Mouse (Mus musculus) C2C12 (cell line): ENCODE data around the gene Ell3. TPM values are rescaled to one million over a fixed set of nuclear protein-coding genes. Genes with fewer than 3 reads are reported as not detected.

Source experiments
- H3K27me3 ChIP-seq: one replicate; pipeline ENCODE4 v1.6.1; 2011; ENCODE audit not compliant: control insufficient read depth, insufficient read depth, insufficient read length
- H3K36me3 ChIP-seq: one replicate; pipeline ENCODE4 v1.6.1; 2011; ENCODE audit not compliant: control insufficient read depth, insufficient read depth
- H3K4me3 ChIP-seq: one replicate; pipeline ENCODE4 v1.5.1; 2011; ENCODE audit warnings: mild to moderate bottlenecking, control low read depth; ENCODE audit not compliant: poor library complexity, insufficient read depth, severe bottlenecking
- H3K79me2 ChIP-seq: one replicate; pipeline ENCODE4 v1.6.1; 2011; ENCODE audit not compliant: control insufficient read depth, insufficient read depth
- H3K79me3 ChIP-seq: one replicate; pipeline ENCODE4 v1.6.1; 2011; ENCODE audit warnings: low read depth, control low read depth
- H3ac ChIP-seq: one replicate; pipeline ENCODE3; 2011; ENCODE audit warnings: low read depth; ENCODE audit not compliant: control insufficient read depth, insufficient read length
- CEBPB ChIP-seq: IDR thresholded peaks from one replicate; pipeline ENCODE4 v1.6.1; 2011; ENCODE audit warnings: low read depth, mild to moderate bottlenecking, control low read depth, moderate library complexity
- CTCF ChIP-seq: IDR thresholded peaks from one replicate; pipeline ENCODE4 v1.5.1; 2011; ENCODE audit not compliant: control insufficient read depth, insufficient read depth, insufficient read length
- FOSL1 ChIP-seq: IDR thresholded peaks from one replicate; pipeline ENCODE4 v1.8.0; 2011; ENCODE audit warnings: mild to moderate bottlenecking, low read length; ENCODE audit not compliant: poor library complexity, insufficient read depth, severe bottlenecking
- MAX ChIP-seq: IDR thresholded peaks from one replicate; pipeline ENCODE4 v1.6.1; 2011; ENCODE audit warnings: mild to moderate bottlenecking, control low read depth
- MYOD1 ChIP-seq: IDR thresholded peaks from one replicate; pipeline ENCODE4 v1.6.1; 2011; ENCODE audit warnings: low read depth; ENCODE audit not compliant: control insufficient read depth, insufficient read length
- MYOG ChIP-seq: IDR thresholded peaks from one replicate; pipeline ENCODE4 v1.6.1; 2011; ENCODE audit not compliant: control insufficient read depth, insufficient read length; ENCODE audit errors: extremely low read depth
- USF1 ChIP-seq: IDR thresholded peaks from one replicate; pipeline ENCODE4 v1.6.1; 2011; ENCODE audit warnings: low read depth, mild to moderate bottlenecking, control low read depth, moderate library complexity
- polyA plus RNA-seq: library from polyadenylated mRNA; unstranded; fragments of >200 nt; fragmentation: generic; extraction: Trizol; gene quantifications from one replicate; pipeline ENCODE4 v1.2.1, GENCODE M21; 2012; ENCODE audit warnings: missing spikeins

Gene Ell3
- polyA plus RNA-seq, 1 experiment: 0.16 TPM

DNA sequence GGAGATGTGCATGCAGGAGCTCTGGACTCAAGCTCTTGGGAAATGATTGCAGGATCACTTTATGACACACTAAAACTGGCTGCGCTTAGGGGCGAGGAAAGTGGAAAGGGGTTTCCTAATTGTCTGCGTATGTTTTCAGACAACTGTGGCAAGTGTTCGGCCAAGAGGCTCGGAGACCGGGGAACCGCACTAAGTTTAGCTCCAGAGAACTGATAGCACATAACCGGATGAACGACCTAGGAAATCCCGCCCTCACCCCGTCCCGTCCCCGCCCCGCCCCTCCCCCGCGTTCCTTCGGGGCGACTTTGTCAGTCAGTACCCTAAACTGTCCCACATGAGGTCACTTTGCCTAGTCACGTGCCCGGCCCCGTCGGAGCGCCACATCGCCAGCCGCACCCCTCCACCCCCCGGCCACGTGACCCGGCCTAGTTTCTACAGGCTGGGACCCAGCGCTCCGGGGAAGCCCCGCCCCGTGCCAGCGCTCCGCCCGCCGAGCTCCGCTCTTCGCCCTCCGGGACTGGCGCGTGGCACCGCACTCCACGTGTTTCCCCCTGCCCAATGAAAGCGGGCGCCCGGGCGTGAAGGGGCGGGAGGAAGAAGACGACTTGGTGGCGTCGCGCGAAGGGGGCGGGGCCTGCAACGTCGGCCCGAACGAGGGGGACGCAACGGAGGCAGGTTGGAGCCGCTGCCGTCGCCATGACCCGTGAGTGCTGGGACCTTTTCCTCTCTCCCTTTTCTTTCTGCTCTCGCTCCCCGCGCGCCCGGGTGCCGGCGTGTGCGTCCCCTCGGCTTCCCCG is 4.9 kb upstream of the Ell3 start, which contains the start of gene Serf2:
Serf2 (plus strand) TSS at position 457 of the 797 bp plus-strand sequence.
- TF ChIP-seq CTCF (no peak), CEBPB (no peak), USF1 (peak; percentile 94)
- Histone ChIP-seq H3K79me3 (peaks cover 21% of the 10 kb centered on the region), H3K4me3 (peak within 1 kb of the TSS; percentile 92), H3K79me2 (peaks cover 43% of the 10 kb centered on the region), H3K27me3 (no peaks in the 10 kb centered on the region), H3ac (peak within 1 kb of the TSS; percentile 83), H3K36me3 (peaks cover 33% of the 10 kb centered on the region)

DNA sequence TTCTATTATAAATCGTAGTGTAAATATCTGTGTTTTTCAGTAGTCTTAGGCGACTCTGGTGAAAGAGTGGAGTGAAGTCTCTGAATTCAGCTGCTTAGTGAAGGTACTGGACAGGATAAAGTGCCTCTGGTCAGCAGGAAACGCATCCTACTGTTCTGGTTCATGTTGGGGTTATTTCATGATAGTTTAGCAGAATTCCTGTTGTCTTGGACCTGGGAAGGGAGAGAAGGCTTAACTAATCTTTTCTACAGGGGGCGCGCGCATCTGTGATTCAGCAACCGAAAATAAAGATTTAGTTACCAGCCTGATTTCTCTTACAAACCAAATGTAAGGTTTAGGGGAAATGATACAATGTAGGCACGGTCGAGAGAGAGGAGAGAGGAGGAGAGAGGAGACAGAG is 4.1 kb upstream of the Ell3 start:
- Histone ChIP-seq H3K4me3 (peak overlapping the region; percentile 16), H3K79me2 (peaks cover 38% of the 10 kb centered on the region), H3ac (no peak overlapping the region), H3K79me3 (peaks cover 21% of the 10 kb centered on the region), H3K27me3 (no peaks in the 10 kb centered on the region), H3K36me3 (peaks cover 26% of the 10 kb centered on the region)
- no peak for TF ChIP-seq MYOG
- no peak for TF ChIP-seq CEBPB
- TF ChIP-seq MAX: no peak
- no peak for TF ChIP-seq FOSL1
- TF ChIP-seq CTCF: no peak
- no peak for TF ChIP-seq MYOD1
- TF ChIP-seq USF1: no peak

- Histone ChIP-seq H3K27me3 (no peaks in the 10 kb centered on the region), H3K79me3 (peaks cover 19% of the 10 kb centered on the region), H3K36me3 (peaks cover 15% of the 10 kb centered on the region), H3K79me2 (peaks cover 27% of the 10 kb centered on the region), H3K4me3 (no peak overlapping the region), H3ac (no peak overlapping the region)
- TF ChIP-seq MYOG (no peak), MYOD1 (no peak), CEBPB (no peak), USF1 (no peak), CTCF (no peak), FOSL1 (no peak), MAX (no peak)
These were observed 2.9 kb upstream of the Ell3 start for GRCm38 (mm10) chr2:121447006-121447405.

GRCm38 (mm10) chr2:121446506-121446905 is 2.4 kb upstream of the Ell3 start:
- Histone ChIP-seq H3K4me3 (no peak overlapping the region), H3K79me3 (peaks cover 17% of the 10 kb centered on the region), H3K79me2 (peaks cover 24% of the 10 kb centered on the region), H3K27me3 (no peaks in the 10 kb centered on the region), H3ac (no peak overlapping the region), H3K36me3 (peaks cover 18% of the 10 kb centered on the region)
- TF ChIP-seq MAX (no peak), MYOG (no peak), CEBPB (no peak), USF1 (no peak), FOSL1 (no peak), MYOD1 (no peak), CTCF (no peak)

DNA sequence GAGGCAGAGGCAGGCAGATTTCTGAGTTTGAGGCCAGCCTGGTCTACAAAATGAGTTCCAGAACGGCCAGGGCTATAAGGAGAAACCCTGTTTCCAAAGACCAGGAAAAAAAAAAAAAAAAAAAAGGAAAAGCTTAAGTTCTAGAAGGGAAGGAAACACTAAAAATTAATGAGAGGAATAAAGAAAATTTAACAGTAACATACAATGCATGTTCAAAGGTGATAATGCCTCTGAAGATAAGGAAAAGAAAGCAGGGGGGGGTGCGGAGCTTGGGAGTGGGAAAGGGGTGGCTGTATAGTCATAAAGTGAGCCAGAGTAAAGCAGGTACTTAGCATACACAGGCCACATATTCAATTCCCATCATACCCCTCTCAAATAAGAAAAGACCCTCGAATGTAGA is 1.0 kb upstream of the Ell3 start:
- Histone ChIP-seq H3K79me3 (peaks cover 5% of the 10 kb centered on the region), H3ac (no peak overlapping the region), H3K79me2 (peaks cover 10% of the 10 kb centered on the region), H3K4me3 (no peak overlapping the region), H3K36me3 (peaks cover 10% of the 10 kb centered on the region), H3K27me3 (no peaks in the 10 kb centered on the region)
- no peak for TF ChIP-seq CTCF
- TF ChIP-seq USF1: no peak
- no peak for TF ChIP-seq MYOG
- no peak for TF ChIP-seq MAX
- no peak for TF ChIP-seq CEBPB
- no peak for TF ChIP-seq MYOD1
- TF ChIP-seq FOSL1: no peak
